Mouse (Mus musculus): ENCODE results near the gene Ampd3. TPM values are rescaled to one million over a fixed set of nuclear protein-coding genes. Genes with fewer than 3 reads are reported as not detected.

The Ampd3 gene
- polyA plus RNA-seq, 1 experiment from 2014 or later = 1.8 TPM

DNA sequence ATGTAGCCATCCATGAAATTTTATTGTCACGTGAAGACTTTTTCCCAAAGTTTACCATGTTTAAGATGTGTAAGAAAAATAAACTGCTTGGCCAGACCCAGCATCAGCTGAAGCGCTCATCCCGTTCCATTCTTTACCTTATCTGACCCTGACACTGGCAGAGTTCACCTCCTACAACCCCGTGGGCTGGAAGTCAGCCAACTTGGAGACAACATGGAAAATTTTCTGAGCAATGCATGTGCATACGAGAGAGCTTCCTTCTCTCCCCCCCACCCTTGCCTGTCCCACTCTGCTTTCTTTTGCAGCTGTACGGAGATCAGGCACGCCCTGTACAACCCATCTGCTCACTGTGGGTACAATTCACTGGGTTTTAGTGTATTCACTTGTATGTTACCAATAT is 14.1 kb downstream of the Ampd3 start:
- no peak overlapping the region for H3K4me2 ChIP-seq (ENCODE audit: low read depth, severe bottlenecking)
- H3K27ac ChIP-seq (replicated peaks; ENCODE audit: low read depth, low read length) = no peak overlapping the region
- ATAC-seq (ENCODE audit: insufficient number of reproducible peaks, low FRiP score, low TSS enrichment, low read depth) = no peak
- no peak overlapping the region for H3K4me3 ChIP-seq (ENCODE audit: low read depth, low read length)
- peaks cover 5% of the 10 kb centered on the region; the same call in 1 of the 2 replicates for H3K4me1 ChIP-seq (ENCODE audit: control insufficient read depth, insufficient read depth, low read length)
- no peak for DNase-seq (ENCODE audit: low spot score)
- H3K9ac ChIP-seq (ENCODE audit: low read length) = no peak overlapping the region
- no peaks in the 10 kb centered on the region for H3K27me3 ChIP-seq (ENCODE audit: control insufficient read depth, insufficient read depth, low read length)
- 78% methylated on average over 7 of the region's 7 CpGs for WGBS
- H3K36me3 ChIP-seq (ENCODE audit: control insufficient read depth, insufficient read depth, low read length) = no peaks in the 10 kb centered on the region
- no peaks in the 10 kb centered on the region for H3K9me3 ChIP-seq (ENCODE audit: control insufficient read depth, low read length)

- H3K4me3 ChIP-seq (ENCODE audit: low read depth, low read length) = no peak overlapping the region
- peaks cover 5% of the 10 kb centered on the region; the same call in 1 of the 2 replicates for H3K4me1 ChIP-seq (ENCODE audit: control insufficient read depth, insufficient read depth, low read length)
- ATAC-seq (ENCODE audit: insufficient number of reproducible peaks, low FRiP score, low TSS enrichment, low read depth) (no peak), DNase-seq (ENCODE audit: low spot score) (no peak)
- WGBS = 54% methylated on average over 10 of the region's 10 CpGs
- no peak overlapping the region for H3K27ac ChIP-seq (replicated peaks; ENCODE audit: low read depth, low read length)
- no peaks in the 10 kb centered on the region for H3K36me3 ChIP-seq (ENCODE audit: control insufficient read depth, insufficient read depth, low read length)
- no peaks in the 10 kb centered on the region for H3K9me3 ChIP-seq (ENCODE audit: control insufficient read depth, low read length)
- no peak overlapping the region for H3K4me2 ChIP-seq (ENCODE audit: low read depth, severe bottlenecking)
- H3K27me3 ChIP-seq (ENCODE audit: control insufficient read depth, insufficient read depth, low read length) = no peaks in the 10 kb centered on the region
- no peak overlapping the region for H3K9ac ChIP-seq (ENCODE audit: low read length)
Observed at GRCm38 (mm10) chr7:110782845-110783478, 15.0 kb downstream of the Ampd3 start.

- H3K4me1 ChIP-seq (ENCODE audit: control insufficient read depth, insufficient read depth, low read length) = peaks cover 5% of the 10 kb centered on the region; the same call in 1 of the 2 replicates
- H3K4me3 ChIP-seq (ENCODE audit: low read depth, low read length) = no peak overlapping the region
- no peaks in the 10 kb centered on the region for H3K36me3 ChIP-seq (ENCODE audit: control insufficient read depth, insufficient read depth, low read length)
- ATAC-seq (ENCODE audit: insufficient number of reproducible peaks, low FRiP score, low TSS enrichment, low read depth) = no peak
- no peak overlapping the region for H3K4me2 ChIP-seq (ENCODE audit: low read depth, severe bottlenecking)
- no peak overlapping the region for H3K9ac ChIP-seq (ENCODE audit: low read length)
- no peaks in the 10 kb centered on the region for H3K27me3 ChIP-seq (ENCODE audit: control insufficient read depth, insufficient read depth, low read length)
- 53% methylated on average over 8 of the region's 8 CpGs for WGBS
- H3K9me3 ChIP-seq (ENCODE audit: control insufficient read depth, low read length) = no peaks in the 10 kb centered on the region
- no peak for DNase-seq (ENCODE audit: low spot score)
- no peak overlapping the region for H3K27ac ChIP-seq (replicated peaks; ENCODE audit: low read depth, low read length)
Observed at GRCm38 (mm10) chr7:110784965-110785364, 17.0 kb downstream of the Ampd3 start.

DNA sequence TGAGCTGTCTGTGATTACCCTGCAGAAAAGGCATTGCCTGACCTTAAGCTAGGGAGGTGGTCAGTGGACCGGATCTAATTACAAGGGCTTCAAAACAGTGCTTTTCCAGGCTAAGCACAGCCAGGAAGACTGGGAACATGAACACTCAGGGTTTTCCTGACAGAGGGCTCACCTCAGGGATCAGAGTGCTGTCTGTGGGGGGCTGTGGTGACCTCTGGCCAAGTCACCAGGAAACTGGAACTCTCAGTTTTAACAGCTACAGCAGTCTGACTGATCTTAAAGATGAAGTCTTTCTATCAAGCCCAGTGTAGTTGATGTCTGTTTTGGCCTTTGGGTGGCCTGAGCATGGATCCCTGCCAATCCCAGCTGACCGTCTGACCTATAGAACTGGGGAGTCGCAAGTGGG is 17.7 kb downstream of the Ampd3 start:
- ATAC-seq (ENCODE audit: insufficient number of reproducible peaks, low FRiP score, low TSS enrichment, low read depth) (no peak), DNase-seq (ENCODE audit: low spot score) (no peak)
- Histone ChIP-seq H3K9me3 (ENCODE audit: control insufficient read depth, low read length) (no peaks in the 10 kb centered on the region), H3K4me1 (ENCODE audit: control insufficient read depth, insufficient read depth, low read length) (peaks cover 5% of the 10 kb centered on the region; the same call in 1 of the 2 replicates), H3K9ac (ENCODE audit: low read length) (no peak overlapping the region), H3K4me2 (ENCODE audit: low read depth, severe bottlenecking) (no peak overlapping the region), H3K4me3 (ENCODE audit: low read depth, low read length) (no peak overlapping the region), H3K36me3 (ENCODE audit: control insufficient read depth, insufficient read depth, low read length) (no peaks in the 10 kb centered on the region), H3K27me3 (ENCODE audit: control insufficient read depth, insufficient read depth, low read length) (no peaks in the 10 kb centered on the region), H3K27ac (replicated peaks; ENCODE audit: low read depth, low read length) (no peak overlapping the region)
- 62% methylated on average over 3 of the region's 3 CpGs for WGBS

DNA sequence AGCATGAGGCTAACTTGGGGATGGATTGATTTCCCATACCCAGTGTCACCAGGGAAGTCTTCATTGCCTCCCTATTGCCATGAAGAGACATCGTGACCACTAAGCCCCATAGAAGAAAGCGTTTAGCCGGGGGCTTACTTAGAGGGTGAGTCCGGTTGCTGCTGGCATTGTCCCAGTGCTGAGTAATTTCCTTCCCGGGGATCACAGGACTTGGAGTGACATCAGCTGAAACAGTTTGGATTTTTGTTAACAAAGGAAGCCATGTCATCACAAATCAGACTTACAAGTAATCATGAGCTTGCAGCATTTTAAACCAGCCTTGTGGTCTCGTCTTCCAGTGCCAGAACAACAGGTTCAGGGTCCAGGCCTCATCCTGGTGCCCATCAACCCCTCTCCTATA is 19.3 kb downstream of the Ampd3 start:
- WGBS = 88% methylated on average over 6 of the region's 6 CpGs
- H3K27me3 ChIP-seq (ENCODE audit: control insufficient read depth, insufficient read depth, low read length) = no peaks in the 10 kb centered on the region
- ATAC-seq (ENCODE audit: insufficient number of reproducible peaks, low FRiP score, low TSS enrichment, low read depth) (no peak), DNase-seq (ENCODE audit: low spot score) (no peak)
- no peaks in the 10 kb centered on the region for H3K36me3 ChIP-seq (ENCODE audit: control insufficient read depth, insufficient read depth, low read length)
- H3K9me3 ChIP-seq (ENCODE audit: control insufficient read depth, low read length) = no peaks in the 10 kb centered on the region
- H3K27ac ChIP-seq (replicated peaks; ENCODE audit: low read depth, low read length) = no peak overlapping the region
- no peak overlapping the region for H3K4me2 ChIP-seq (ENCODE audit: low read depth, severe bottlenecking)
- no peak overlapping the region for H3K9ac ChIP-seq (ENCODE audit: low read length)
- H3K4me1 ChIP-seq (ENCODE audit: control insufficient read depth, insufficient read depth, low read length) = peaks cover 5% of the 10 kb centered on the region; the same call in 1 of the 2 replicates
- no peak overlapping the region for H3K4me3 ChIP-seq (ENCODE audit: low read depth, low read length)

DNA sequence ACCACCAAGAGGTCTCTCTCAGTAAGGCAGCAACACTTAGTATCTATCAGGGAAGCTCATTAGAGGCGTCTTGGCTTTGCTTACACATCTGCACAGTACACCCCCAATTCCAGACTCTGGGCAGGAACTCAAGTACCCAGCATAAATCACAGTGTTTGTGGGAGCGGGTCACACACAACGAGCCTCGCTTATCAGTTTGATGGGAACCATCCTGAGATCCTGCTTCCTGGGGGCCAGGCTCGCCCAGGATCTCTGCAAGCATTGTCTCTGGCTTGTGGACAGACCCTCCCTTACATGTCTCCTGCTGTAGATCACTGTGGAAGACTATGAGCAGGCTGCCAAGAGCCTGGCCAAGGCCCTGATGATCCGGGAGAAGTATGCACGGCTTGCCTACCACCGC is 22.9 kb downstream of the Ampd3 start:
- no peak overlapping the region for H3K9ac ChIP-seq (ENCODE audit: low read length)
- no peak for ATAC-seq (ENCODE audit: insufficient number of reproducible peaks, low FRiP score, low TSS enrichment, low read depth)
- H3K4me2 ChIP-seq (ENCODE audit: low read depth, severe bottlenecking) = no peak overlapping the region
- no peak overlapping the region for H3K27ac ChIP-seq (replicated peaks; ENCODE audit: low read depth, low read length)
- H3K4me3 ChIP-seq (ENCODE audit: low read depth, low read length) = no peak overlapping the region
- 74% methylated on average over 8 of the region's 8 CpGs for WGBS
- H3K4me1 ChIP-seq (ENCODE audit: control insufficient read depth, insufficient read depth, low read length) = no peaks in the 10 kb centered on the region
- H3K36me3 ChIP-seq (ENCODE audit: control insufficient read depth, insufficient read depth, low read length) = no peaks in the 10 kb centered on the region
- no peaks in the 10 kb centered on the region for H3K9me3 ChIP-seq (ENCODE audit: control insufficient read depth, low read length)
- H3K27me3 ChIP-seq (ENCODE audit: control insufficient read depth, insufficient read depth, low read length) = no peaks in the 10 kb centered on the region
- DNase-seq (ENCODE audit: low spot score) = no peak

DNA sequence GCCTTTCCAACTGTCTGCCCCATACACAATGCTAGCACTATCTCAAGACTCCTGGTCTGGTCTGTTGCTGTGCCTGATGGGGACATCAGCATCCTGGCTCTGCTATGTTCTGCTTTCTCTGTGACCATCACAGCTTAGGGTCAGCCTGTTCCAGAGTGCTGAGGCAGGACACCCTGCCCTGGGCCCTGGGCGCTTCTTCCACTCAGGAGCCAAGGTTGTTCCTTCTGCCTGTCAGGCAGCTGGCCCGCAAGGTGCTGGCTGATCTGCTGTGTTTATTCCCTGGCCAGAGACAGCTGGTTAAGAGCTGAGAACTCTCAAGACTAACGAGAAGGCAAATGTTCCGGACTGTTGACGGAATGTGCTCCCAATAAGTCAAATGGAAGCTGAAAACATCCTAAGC is 24.2 kb downstream of the Ampd3 start:
- no peak for ATAC-seq (ENCODE audit: insufficient number of reproducible peaks, low FRiP score, low TSS enrichment, low read depth)
- Histone ChIP-seq H3K9me3 (ENCODE audit: control insufficient read depth, low read length) (no peaks in the 10 kb centered on the region), H3K4me1 (ENCODE audit: control insufficient read depth, insufficient read depth, low read length) (no peaks in the 10 kb centered on the region), H3K27me3 (ENCODE audit: control insufficient read depth, insufficient read depth, low read length) (no peaks in the 10 kb centered on the region), H3K9ac (ENCODE audit: low read length) (no peak overlapping the region), H3K36me3 (ENCODE audit: control insufficient read depth, insufficient read depth, low read length) (no peaks in the 10 kb centered on the region), H3K4me3 (ENCODE audit: low read depth, low read length) (no peak overlapping the region), H3K27ac (replicated peaks; ENCODE audit: low read depth, low read length) (no peak overlapping the region), H3K4me2 (ENCODE audit: low read depth, severe bottlenecking) (no peak overlapping the region)
- DNase-seq (ENCODE audit: low spot score) = no peak
- WGBS = 72% methylated on average over 5 of the region's 5 CpGs

- Histone ChIP-seq H3K4me1 (ENCODE audit: control insufficient read depth, insufficient read depth, low read length) (no peaks in the 10 kb centered on the region), H3K9me3 (ENCODE audit: control insufficient read depth, low read length) (no peaks in the 10 kb centered on the region), H3K27me3 (ENCODE audit: control insufficient read depth, insufficient read depth, low read length) (no peaks in the 10 kb centered on the region), H3K36me3 (ENCODE audit: control insufficient read depth, insufficient read depth, low read length) (no peaks in the 10 kb centered on the region), H3K4me3 (ENCODE audit: low read depth, low read length) (no peak overlapping the region), H3K27ac (replicated peaks; ENCODE audit: low read depth, low read length) (no peak overlapping the region), H3K4me2 (ENCODE audit: low read depth, severe bottlenecking) (no peak overlapping the region), H3K9ac (ENCODE audit: low read length) (no peak overlapping the region)
- WGBS = 72% methylated on average over 2 of the region's 2 CpGs
- ATAC-seq (ENCODE audit: insufficient number of reproducible peaks, low FRiP score, low TSS enrichment, low read depth) = no peak
- no peak for DNase-seq (ENCODE audit: low spot score)
Observed at GRCm38 (mm10) chr7:110792834-110793233, 24.8 kb downstream of the Ampd3 start.

DNA sequence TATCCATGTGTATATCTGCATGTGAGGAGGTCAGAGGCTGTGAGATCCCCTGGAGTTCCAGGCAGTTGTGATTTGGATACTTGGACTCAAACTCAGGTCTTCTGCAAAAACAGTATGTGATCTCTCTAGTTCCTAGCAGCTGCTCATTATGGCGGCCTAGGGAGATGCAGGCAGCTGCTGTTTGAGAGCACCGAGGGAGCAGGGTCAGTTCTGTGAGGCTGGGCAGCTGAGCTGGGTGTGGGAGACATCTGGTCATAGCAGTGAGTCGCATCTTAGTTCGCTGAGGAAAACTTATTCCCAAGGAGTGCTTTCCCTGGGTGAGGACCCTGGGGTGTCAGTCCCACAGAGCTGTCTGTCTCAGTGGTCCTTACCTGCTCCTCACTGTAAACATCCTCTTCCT is 26.7 kb downstream of the Ampd3 start:
- no peaks in the 10 kb centered on the region for H3K27me3 ChIP-seq (ENCODE audit: control insufficient read depth, insufficient read depth, low read length)
- no peaks in the 10 kb centered on the region for H3K9me3 ChIP-seq (ENCODE audit: control insufficient read depth, low read length)
- no peak for DNase-seq (ENCODE audit: low spot score)
- H3K4me2 ChIP-seq (ENCODE audit: low read depth, severe bottlenecking) = no peak overlapping the region
- no peak overlapping the region for H3K9ac ChIP-seq (ENCODE audit: low read length)
- H3K27ac ChIP-seq (replicated peaks; ENCODE audit: low read depth, low read length) = no peak overlapping the region
- 78% methylated on average over 4 of the region's 4 CpGs for WGBS
- H3K4me1 ChIP-seq (ENCODE audit: control insufficient read depth, insufficient read depth, low read length) = no peaks in the 10 kb centered on the region
- no peak for ATAC-seq (ENCODE audit: insufficient number of reproducible peaks, low FRiP score, low TSS enrichment, low read depth)
- no peaks in the 10 kb centered on the region for H3K36me3 ChIP-seq (ENCODE audit: control insufficient read depth, insufficient read depth, low read length)
- no peak overlapping the region for H3K4me3 ChIP-seq (ENCODE audit: low read depth, low read length)

All from limb, embryonic 11.5 days (tissue).